Mouse (Mus musculus) brown adipose tissue, adult 24 weeks (tissue): ENCODE data around the gene Hmgb1. TPM values are rescaled to one million over a fixed set of nuclear protein-coding genes. Genes with fewer than 3 reads are reported as not detected.
A peak's percentile ranks its signal among the peaks of the same experiment; 100 is the strongest.

ENCODE experiments used
- H3K27ac ChIP-seq: fragments of 200-500 bp; replicated peaks from 2 replicates; pipeline ENCODE4 v1.5.1; 2012; ENCODE audit warnings: low read depth, mild to moderate bottlenecking, low read length
- H3K4me1 ChIP-seq: fragments of 200-500 bp; 2 replicates; pipeline ENCODE4 v1.6.1; 2012; ENCODE audit warnings: low read length, mixed read lengths; ENCODE audit not compliant: control insufficient read depth, insufficient read depth, insufficient read length
- H3K4me3 ChIP-seq: fragments of 200-500 bp; 2 replicates; pipeline ENCODE4 v1.5.1; 2012; ENCODE audit warnings: low read depth, mild to moderate bottlenecking, low read length, moderate library complexity; ENCODE audit not compliant: insufficient read depth
- polyA plus RNA-seq: library from polyadenylated mRNA; stranded (reverse); fragments of >200 nt; gene quantifications from 2 replicates; pipeline ENCODE4 v1.2.4, GENCODE M21; 2012; ENCODE audit not compliant: missing spikeins, insufficient read depth, insufficient read length

Hmgb1 gene
- polyA plus RNA-seq, 1 experiment: 51.1 TPM

DNA sequence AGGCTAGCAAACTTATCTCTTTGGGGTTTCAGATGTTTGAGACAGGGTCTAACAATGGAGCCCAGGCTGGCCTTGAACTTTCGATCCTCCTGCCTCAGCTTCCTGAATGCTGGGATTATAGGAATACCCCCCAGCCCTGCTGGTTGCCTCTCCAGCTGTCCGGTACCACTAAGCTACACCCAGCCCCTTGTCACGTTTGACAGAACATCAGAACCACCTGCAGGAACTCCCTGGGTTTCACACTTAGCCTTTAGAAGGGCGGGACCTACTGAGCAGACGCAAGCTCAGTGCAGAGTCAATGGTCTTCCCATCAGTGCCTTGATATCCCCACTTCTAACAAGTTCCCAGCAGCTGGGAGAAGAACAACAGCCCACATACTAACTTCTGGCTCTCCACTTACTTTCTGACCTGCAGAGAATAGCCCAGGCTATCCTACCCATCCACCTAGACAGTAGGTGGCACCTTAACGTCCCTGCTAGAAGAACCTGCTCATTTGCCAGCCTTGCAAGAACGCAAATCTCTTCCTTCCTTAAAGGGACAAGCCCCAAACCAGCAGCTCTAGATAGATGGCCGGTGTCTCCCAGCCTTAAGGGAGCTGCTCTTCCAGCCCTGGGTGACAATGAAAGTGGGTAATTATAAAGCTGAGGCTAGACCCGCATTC lies 178.5 kb downstream of the Hmgb1 start:
- Histone ChIP-seq H3K4me3 (peak overlapping the region; percentile 46; the same call in 1 of the 2 replicates), H3K4me1 (0 out of 2 replicates have a peak, but pooled peaks cover 3% of the 10 kb centered on the region), H3K27ac (no peak overlapping the region)

- no peak overlapping the region for H3K4me3 ChIP-seq
- no peak overlapping the region for H3K27ac ChIP-seq
- H3K4me1 ChIP-seq: 0 out of 2 replicates have a peak, but pooled peaks cover 3% of the 10 kb centered on the region
Measured at GRCm38 (mm10) chr5:149005083-149005482, 179.2 kb downstream of the Hmgb1 start.

GRCm38 (mm10) chr5:149003137-149003536 lies 181.2 kb downstream of the Hmgb1 start:
- H3K4me1 ChIP-seq: 0 out of 2 replicates have a peak, but pooled peaks cover 3% of the 10 kb centered on the region
- H3K4me3 ChIP-seq: no peak overlapping the region
- H3K27ac ChIP-seq: no peak overlapping the region

GRCm38 (mm10) chr5:149002803-149003115 lies 181.5 kb downstream of the Hmgb1 start:
- Histone ChIP-seq H3K4me3 (no peak overlapping the region), H3K27ac (no peak overlapping the region), H3K4me1 (no peaks in the 10 kb centered on the region)

GRCm38 (mm10) chr5:149002034-149002802 lies 182.1 kb downstream of the Hmgb1 start:
- peak overlapping the region; percentile 76 for H3K27ac ChIP-seq
- H3K4me3 ChIP-seq: no peak overlapping the region
- no peaks in the 10 kb centered on the region for H3K4me1 ChIP-seq

DNA sequence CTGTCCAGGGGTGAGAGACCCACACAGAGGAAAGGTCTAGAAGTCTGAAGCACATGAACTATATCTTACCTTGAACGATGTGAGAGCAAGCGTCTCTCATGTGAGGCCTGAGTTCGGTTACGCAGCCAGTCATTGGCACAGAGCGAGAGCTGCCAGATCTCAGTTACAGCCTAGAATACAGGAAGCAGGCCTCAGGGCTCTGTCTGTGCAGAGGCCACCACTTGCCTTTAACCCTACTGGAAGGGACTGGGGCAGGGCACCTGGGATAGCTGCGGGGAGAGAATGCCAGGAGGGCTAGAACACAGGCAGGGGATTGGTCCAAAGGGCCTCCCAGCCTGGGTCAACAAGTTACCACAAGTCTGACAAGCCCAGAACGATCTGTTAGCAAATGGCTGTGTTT lies 184.5 kb downstream of the Hmgb1 start:
- Histone ChIP-seq H3K27ac (peak overlapping the region; percentile 72), H3K4me3 (no peak overlapping the region), H3K4me1 (peaks cover 2% of the 10 kb centered on the region; the same call in 1 of the 2 replicates)

- H3K27ac ChIP-seq: no peak overlapping the region
- H3K4me3 ChIP-seq: no peak overlapping the region
- peaks cover 5% of the 10 kb centered on the region for H3K4me1 ChIP-seq
Measured at GRCm38 (mm10) chr5:148998512-148998911, 185.8 kb downstream of the Hmgb1 start.

DNA sequence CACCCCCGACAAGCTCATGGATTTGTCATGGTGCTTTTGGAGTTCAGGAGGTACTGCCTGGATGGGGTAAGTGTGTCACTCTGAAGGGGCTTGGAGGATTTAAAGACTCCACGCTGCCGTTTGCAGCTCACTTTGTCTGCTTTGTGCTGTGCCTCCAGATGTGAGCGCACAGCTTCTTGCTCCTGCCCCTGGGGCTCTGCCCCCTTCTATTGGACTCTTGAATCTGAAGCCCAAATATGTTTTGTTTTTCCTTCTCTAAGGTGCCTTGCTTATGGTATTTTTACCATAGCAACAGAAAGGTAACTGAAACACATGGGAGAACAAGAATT lies 187.6 kb downstream of the Hmgb1 start:
- Histone ChIP-seq H3K4me3 (no peak overlapping the region), H3K4me1 (peaks cover 5% of the 10 kb centered on the region), H3K27ac (no peak overlapping the region)

Other genes starting within 250 kb of the Hmgb1 start
- not detected in 2 replicates for gene Gm42791, start 189.3 kb downstream of the Hmgb1 start, polyA plus RNA-seq
- gene Uspl1, start 139 bp downstream of the Hmgb1 start, polyA plus RNA-seq: 12.2 and 20.9 TPM in 2 replicates
- 9.8 and 12.4 TPM in 2 replicates for gene Alox5ap, start 80.3 kb upstream of the Hmgb1 start, polyA plus RNA-seq
- 6.2 and 12.4 TPM in 2 replicates for gene Medag, start 227.3 kb upstream of the Hmgb1 start, polyA plus RNA-seq